Mouse (Mus musculus): ENCODE measurements around the gene Fam208a. TPM values are rescaled to one million over a fixed set of nuclear protein-coding genes. Genes with fewer than 3 reads are reported as not detected.

The Fam208a gene
- polyA plus RNA-seq, 1 experiment from 2014 or later = 11.8 TPM

GRCm38 (mm10) chr14:27430280-27430679, 1.6 kb downstream of the Fam208a start:
- H3K4me1 ChIP-seq = peaks cover 8% of the 10 kb centered on the region; the same call in 1 of the 2 replicates
- H3K4me3 ChIP-seq = 0 out of 2 replicates have a peak overlapping the region, but pooled peaks have one; percentile 84
- no peak overlapping the region for H3K27ac ChIP-seq
- 86% methylated on average over 4 of the region's 4 CpGs for WGBS
- H3K27me3 ChIP-seq (ENCODE audit: insufficient read depth, poor library complexity, severe bottlenecking) = no peaks in the 10 kb centered on the region
- peaks cover 3% of the 10 kb centered on the region; the same call in 1 of the 2 replicates for H3K9me3 ChIP-seq
- peaks cover 36% of the 10 kb centered on the region for H3K36me3 ChIP-seq
- no peak for DNase-seq (ENCODE audit: low spot score)

DNA sequence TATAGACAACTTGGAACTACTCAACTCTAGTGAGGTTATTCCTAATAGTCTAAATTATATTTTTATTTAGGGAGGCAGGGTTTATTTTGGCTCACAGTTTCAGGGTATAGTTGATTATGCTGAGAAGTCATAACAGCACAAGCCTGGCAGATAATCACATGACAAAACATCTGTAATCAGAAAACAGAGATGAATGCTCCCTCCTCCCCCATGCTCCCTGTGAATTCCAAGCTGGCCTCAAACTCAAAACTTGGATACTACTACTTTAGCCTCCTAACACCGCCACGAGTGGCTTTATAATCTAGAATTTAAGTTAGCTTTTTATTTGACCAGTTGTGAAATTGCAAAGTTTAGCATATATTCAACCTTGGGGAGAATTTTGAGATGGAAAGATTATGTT, 3.4 kb downstream of the Fam208a start:
- Histone ChIP-seq H3K4me3 (no peak overlapping the region), H3K36me3 (peaks cover 36% of the 10 kb centered on the region), H3K27ac (no peak overlapping the region), H3K9me3 (peaks cover 3% of the 10 kb centered on the region; the same call in 1 of the 2 replicates), H3K4me1 (peaks cover 8% of the 10 kb centered on the region; the same call in 1 of the 2 replicates), H3K27me3 (ENCODE audit: insufficient read depth, poor library complexity, severe bottlenecking) (no peaks in the 10 kb centered on the region)
- no peak for DNase-seq (ENCODE audit: low spot score)
- WGBS = 97% methylated on average over 2 of the region's 2 CpGs

GRCm38 (mm10) chr14:27436116-27436515, 7.5 kb downstream of the Fam208a start:
- no peaks in the 10 kb centered on the region for H3K27me3 ChIP-seq (ENCODE audit: insufficient read depth, poor library complexity, severe bottlenecking)
- H3K36me3 ChIP-seq = peaks cover 43% of the 10 kb centered on the region
- no peak overlapping the region for H3K4me3 ChIP-seq
- DNase-seq (ENCODE audit: low spot score) = no peak
- H3K4me1 ChIP-seq = no peaks in the 10 kb centered on the region
- H3K27ac ChIP-seq = no peak overlapping the region
- WGBS = 94% methylated on average over 1 of the region's 1 CpGs
- H3K9me3 ChIP-seq = no peaks in the 10 kb centered on the region

DNA sequence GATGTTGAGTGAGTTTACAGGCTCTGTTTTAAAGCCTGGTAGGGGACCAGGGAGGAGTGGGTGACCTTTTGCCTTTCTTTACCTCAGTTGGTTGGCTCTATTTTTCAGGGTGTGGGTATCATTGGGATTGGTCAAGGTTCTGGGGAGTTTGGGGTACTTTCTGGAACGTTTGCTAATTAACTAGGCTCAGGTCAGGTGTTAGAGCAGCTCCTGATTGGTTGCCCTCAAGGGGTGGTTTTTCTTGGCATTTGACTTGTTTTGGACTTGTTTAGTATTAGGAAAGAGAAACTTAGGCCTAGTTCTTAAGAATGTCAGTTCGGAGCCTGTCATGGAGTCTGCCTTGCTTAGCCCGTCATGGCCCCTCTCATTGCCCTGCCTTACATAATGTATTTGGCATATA, 8.2 kb downstream of the Fam208a start:
- H3K4me1 ChIP-seq = no peaks in the 10 kb centered on the region
- no peaks in the 10 kb centered on the region for H3K9me3 ChIP-seq
- WGBS = 88% methylated on average over 3 of the region's 3 CpGs
- DNase-seq (ENCODE audit: low spot score) = no peak
- H3K27ac ChIP-seq = no peak overlapping the region
- H3K27me3 ChIP-seq (ENCODE audit: insufficient read depth, poor library complexity, severe bottlenecking) = no peaks in the 10 kb centered on the region
- peaks cover 38% of the 10 kb centered on the region for H3K36me3 ChIP-seq
- no peak overlapping the region for H3K4me3 ChIP-seq

DNA sequence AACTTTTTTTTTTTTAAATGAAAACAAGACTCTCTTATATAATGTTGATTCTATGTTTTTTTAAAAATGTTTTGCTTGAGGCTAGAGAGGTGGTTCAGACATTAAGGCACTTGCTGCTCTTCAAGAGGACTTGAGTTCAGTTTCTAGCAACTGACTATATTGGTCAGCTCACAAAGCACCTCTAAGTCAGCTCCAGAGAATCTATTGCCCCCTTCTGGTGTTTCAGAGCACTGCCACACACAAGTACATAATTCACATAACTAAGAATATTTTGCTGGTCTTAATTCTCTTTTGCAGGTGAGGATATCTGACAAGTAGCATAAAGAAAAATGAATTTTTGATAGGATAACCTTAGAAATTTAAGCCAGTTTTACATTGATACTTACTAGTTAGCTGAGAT, 12.3 kb downstream of the Fam208a start:
- Histone ChIP-seq H3K36me3 (peaks cover 40% of the 10 kb centered on the region), H3K9me3 (no peaks in the 10 kb centered on the region), H3K4me1 (no peaks in the 10 kb centered on the region), H3K27me3 (ENCODE audit: insufficient read depth, poor library complexity, severe bottlenecking) (no peaks in the 10 kb centered on the region), H3K27ac (no peak overlapping the region), H3K4me3 (no peak overlapping the region)
- DNase-seq (ENCODE audit: low spot score) = no peak

DNA sequence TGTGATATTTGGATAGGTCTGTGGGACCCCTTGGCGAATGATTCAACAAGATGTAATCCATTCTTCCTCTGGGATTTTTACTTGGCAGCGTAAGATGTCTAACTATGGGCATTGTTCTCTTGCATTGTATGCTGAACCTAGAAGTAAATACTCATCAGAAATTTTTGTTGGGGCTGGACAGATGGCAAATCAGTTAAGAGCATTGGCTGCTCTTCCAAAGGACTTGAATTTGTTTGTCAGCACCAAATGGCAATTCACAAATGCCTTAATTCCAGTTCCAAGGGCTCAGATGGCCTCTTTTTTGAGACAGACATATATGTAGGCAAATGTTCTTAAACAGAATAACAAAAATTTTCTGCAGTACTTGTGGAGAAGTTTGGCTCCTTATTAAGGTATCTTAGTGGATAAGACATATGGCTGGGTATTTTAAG, 16.2 kb downstream of the Fam208a start:
- Histone ChIP-seq H3K4me3 (no peak overlapping the region), H3K27ac (no peak overlapping the region), H3K4me1 (no peaks in the 10 kb centered on the region), H3K27me3 (ENCODE audit: insufficient read depth, poor library complexity, severe bottlenecking) (no peaks in the 10 kb centered on the region), H3K9me3 (no peaks in the 10 kb centered on the region), H3K36me3 (peaks cover 57% of the 10 kb centered on the region)
- 89% methylated on average over 2 of the region's 2 CpGs for WGBS
- DNase-seq (ENCODE audit: low spot score) = no peak

GRCm38 (mm10) chr14:27446963-27447362, 18.3 kb downstream of the Fam208a start:
- Histone ChIP-seq H3K36me3 (peaks cover 63% of the 10 kb centered on the region), H3K9me3 (no peaks in the 10 kb centered on the region), H3K4me3 (no peak overlapping the region), H3K27me3 (ENCODE audit: insufficient read depth, poor library complexity, severe bottlenecking) (no peaks in the 10 kb centered on the region), H3K4me1 (no peaks in the 10 kb centered on the region), H3K27ac (no peak overlapping the region)
- WGBS = 75% methylated on average over 4 of the region's 4 CpGs
- DNase-seq (ENCODE audit: low spot score) = no peak

DNA sequence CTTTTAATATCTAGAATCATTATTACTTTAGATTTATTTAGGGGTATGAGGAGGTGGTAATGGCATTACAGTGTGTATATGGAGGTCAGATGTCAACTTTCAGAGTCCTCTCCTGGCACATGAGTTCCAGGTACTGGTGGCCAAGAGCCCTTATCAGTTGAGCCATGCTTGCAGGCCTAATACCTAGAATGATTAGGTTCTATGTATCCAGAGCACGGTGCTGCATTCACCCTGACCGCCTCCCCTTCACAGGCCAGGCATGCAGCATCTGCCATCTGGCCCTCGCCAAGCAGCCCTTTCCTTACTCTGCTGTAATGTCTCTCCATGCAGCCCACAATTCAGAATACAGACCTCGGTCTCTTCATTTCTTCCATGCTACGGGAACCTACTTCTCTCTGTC, 62.8 kb downstream of the Fam208a start:
- no peak for DNase-seq (ENCODE audit: low spot score)
- Histone ChIP-seq H3K4me3 (no peak overlapping the region), H3K27me3 (ENCODE audit: insufficient read depth, poor library complexity, severe bottlenecking) (no peaks in the 10 kb centered on the region), H3K36me3 (peaks cover 89% of the 10 kb centered on the region), H3K27ac (no peak overlapping the region), H3K4me1 (no peaks in the 10 kb centered on the region), H3K9me3 (no peaks in the 10 kb centered on the region)
- WGBS = 83% methylated on average over 5 of the region's 5 CpGs

DNA sequence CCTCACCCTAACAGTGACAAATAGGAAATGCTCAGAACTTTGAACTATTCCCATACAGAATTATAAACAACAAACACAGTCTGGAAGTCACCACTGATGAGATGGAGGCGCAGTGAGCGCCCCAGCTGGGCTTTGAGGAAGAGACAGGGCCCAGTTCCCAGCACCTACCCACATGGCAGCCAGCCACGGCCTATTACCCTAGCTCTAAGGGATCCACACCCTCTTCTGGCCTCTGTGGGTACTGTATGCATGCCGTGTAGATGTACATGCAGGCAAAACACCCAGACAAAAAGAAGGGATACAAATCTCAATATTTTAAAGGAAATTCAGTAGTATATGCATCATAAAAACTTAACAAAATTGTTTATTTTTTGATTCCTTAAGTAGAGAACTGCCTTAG, 64.9 kb downstream of the Fam208a start:
- H3K27me3 ChIP-seq (ENCODE audit: insufficient read depth, poor library complexity, severe bottlenecking) = no peaks in the 10 kb centered on the region
- H3K27ac ChIP-seq = no peak overlapping the region
- no peak for DNase-seq (ENCODE audit: low spot score)
- peaks cover 92% of the 10 kb centered on the region for H3K36me3 ChIP-seq
- WGBS = 90% methylated on average over 4 of the region's 4 CpGs
- no peak overlapping the region for H3K4me3 ChIP-seq
- H3K9me3 ChIP-seq = no peaks in the 10 kb centered on the region
- no peaks in the 10 kb centered on the region for H3K4me1 ChIP-seq

DNA sequence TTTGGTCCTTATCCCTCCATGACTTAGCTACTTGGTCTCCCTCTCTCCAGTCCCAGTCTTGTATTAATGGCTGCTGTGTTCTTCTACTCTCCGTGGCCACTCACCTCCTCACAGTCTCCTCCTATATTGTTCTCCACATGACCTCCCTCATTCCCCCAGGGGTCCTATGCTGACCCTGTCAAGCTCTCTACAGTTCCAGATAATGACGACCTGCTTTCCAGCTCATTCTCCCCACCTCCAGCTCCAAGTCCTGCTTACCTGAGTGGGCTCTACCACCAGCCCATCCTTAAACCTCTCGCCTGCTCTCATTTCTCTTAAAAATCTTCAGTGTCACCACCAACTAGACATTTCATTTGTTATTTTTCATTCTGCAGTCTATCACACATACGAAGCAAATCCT, 72.5 kb downstream of the Fam208a start:
- no peak overlapping the region for H3K4me3 ChIP-seq

GRCm38 (mm10) chr14:27507894-27508643, 79.4 kb downstream of the Fam208a start, which contains the start of gene Ccdc66:
TSS of gene Ccdc66 (minus strand) at chr14:27508460.
- under 1% methylated on average over 51 of the region's 51 CpGs for WGBS
- no peaks in the 10 kb centered on the region for H3K27me3 ChIP-seq (ENCODE audit: insufficient read depth, poor library complexity, severe bottlenecking)
- peaks cover 17% of the 10 kb centered on the region; the same call in 1 of the 2 replicates for H3K36me3 ChIP-seq
- DNase-seq (ENCODE audit: low spot score) = peak; percentile 98
- peaks cover 11% of the 10 kb centered on the region; the same call in 1 of the 2 replicates for H3K4me1 ChIP-seq
- no peaks in the 10 kb centered on the region for H3K9me3 ChIP-seq
- H3K27ac ChIP-seq = peak within 1 kb of the TSS; percentile 93
- H3K4me3 ChIP-seq = peak within 1 kb of the TSS; percentile 84

More for the DNA sequence above, 72.5 kb downstream of the Fam208a start:
- 84% methylated on average over 4 of the region's 4 CpGs for WGBS
- Histone ChIP-seq H3K36me3 (peaks cover 68% of the 10 kb centered on the region), H3K4me1 (no peaks in the 10 kb centered on the region), H3K27ac (no peak overlapping the region), H3K9me3 (no peaks in the 10 kb centered on the region), H3K27me3 (ENCODE audit: insufficient read depth, poor library complexity, severe bottlenecking) (no peaks in the 10 kb centered on the region)
- no peak for DNase-seq (ENCODE audit: low spot score)

GRCm38 (mm10) chr14:27508644-27509301, 80.1 kb downstream of the Fam208a start:
- Histone ChIP-seq H3K4me1 (peaks cover 11% of the 10 kb centered on the region; the same call in 1 of the 2 replicates), H3K36me3 (peaks cover 17% of the 10 kb centered on the region; the same call in 1 of the 2 replicates), H3K9me3 (no peaks in the 10 kb centered on the region), H3K4me3 (peak overlapping the region; percentile 84), H3K27me3 (ENCODE audit: insufficient read depth, poor library complexity, severe bottlenecking) (no peaks in the 10 kb centered on the region), H3K27ac (peak overlapping the region; percentile 93)
- 22% methylated on average over 15 of the region's 15 CpGs for WGBS
- no peak for DNase-seq (ENCODE audit: low spot score)

- peaks cover 5% of the 10 kb centered on the region for H3K27me3 ChIP-seq (ENCODE audit: insufficient read depth, poor library complexity, severe bottlenecking)
- no peaks in the 10 kb centered on the region for H3K36me3 ChIP-seq
- peaks cover 2% of the 10 kb centered on the region; the same call in 1 of the 2 replicates for H3K9me3 ChIP-seq
- H3K27ac ChIP-seq = no peak overlapping the region
- no peak overlapping the region for H3K4me3 ChIP-seq
- DNase-seq (ENCODE audit: low spot score) = no peak
- H3K4me1 ChIP-seq = no peaks in the 10 kb centered on the region
These were observed 95.9 kb downstream of the Fam208a start for GRCm38 (mm10) chr14:27524541-27524940.
